Mouse (Mus musculus): ENCODE results near the gene Supt4a. TPM values are rescaled to one million over a fixed set of nuclear protein-coding genes. Genes with fewer than 3 reads are reported as not detected.

Gene Supt4a
- polyA plus RNA-seq, 1 experiment from 2014 or later: 180 TPM

- DNase-seq (ENCODE audit: low spot score) (no peak), ATAC-seq (replicated peaks; ENCODE audit: insufficient number of reproducible peaks, low FRiP score, low TSS enrichment, low read depth) (no peak)
- Histone ChIP-seq H3K9ac (replicated peaks; ENCODE audit: low read length) (no peak overlapping the region), H3K9me3 (replicated peaks; ENCODE audit: control insufficient read depth, low read length) (no peaks in the 10 kb centered on the region), H3K4me1 (ENCODE audit: control insufficient read depth, insufficient read depth, low read length) (no peaks in the 10 kb centered on the region), H3K4me3 (ENCODE audit: low read depth, low read length) (no peak overlapping the region), H3K27ac (replicated peaks; ENCODE audit: low read depth, low read length) (no peak overlapping the region), H3K27me3 (ENCODE audit: control insufficient read depth, insufficient read depth, low read length) (0 out of 2 replicates have a peak, but pooled peaks cover 2% of the 10 kb centered on the region), H3K36me3 (replicated peaks; ENCODE audit: control insufficient read depth, insufficient read depth, low read depth, low read length) (no peaks in the 10 kb centered on the region), H3K4me2 (ENCODE audit: low read depth, low read length) (no peak overlapping the region)
- 70% methylated on average over 5 of the region's 5 CpGs for WGBS
These were observed 17.3 kb downstream of the Supt4a start for GRCm38 (mm10) chr11:87754603-87755002.

GRCm38 (mm10) chr11:87755360-87756017 is 18.1 kb downstream of the Supt4a start:
- Histone ChIP-seq H3K27ac (replicated peaks; ENCODE audit: low read depth, low read length) (no peak overlapping the region), H3K4me1 (ENCODE audit: control insufficient read depth, insufficient read depth, low read length) (no peaks in the 10 kb centered on the region), H3K9ac (replicated peaks; ENCODE audit: low read length) (no peak overlapping the region), H3K4me3 (ENCODE audit: low read depth, low read length) (no peak overlapping the region), H3K9me3 (replicated peaks; ENCODE audit: control insufficient read depth, low read length) (no peaks in the 10 kb centered on the region), H3K4me2 (ENCODE audit: low read depth, low read length) (no peak overlapping the region), H3K27me3 (ENCODE audit: control insufficient read depth, insufficient read depth, low read length) (peaks cover 7% of the 10 kb centered on the region), H3K36me3 (replicated peaks; ENCODE audit: control insufficient read depth, insufficient read depth, low read depth, low read length) (no peaks in the 10 kb centered on the region)
- no peak for DNase-seq (ENCODE audit: low spot score)
- ATAC-seq (replicated peaks; ENCODE audit: insufficient number of reproducible peaks, low FRiP score, low TSS enrichment, low read depth): no peak
- 70% methylated on average over 17 of the region's 17 CpGs for WGBS

- Histone ChIP-seq H3K27ac (replicated peaks; ENCODE audit: low read depth, low read length) (no peak overlapping the region), H3K4me3 (ENCODE audit: low read depth, low read length) (0 out of 2 replicates have a peak overlapping the region, but pooled peaks have one; percentile 6)
- 91% methylated on average over 15 of the region's 15 CpGs for WGBS
These were observed 19.0 kb downstream of the Supt4a start for GRCm38 (mm10) chr11:87756251-87756820.

GRCm38 (mm10) chr11:87757001-87757954 is 19.9 kb downstream of the Supt4a start:
- Histone ChIP-seq H3K9ac (replicated peaks; ENCODE audit: low read length) (no peak overlapping the region), H3K27me3 (ENCODE audit: control insufficient read depth, insufficient read depth, low read length) (peaks cover 25% of the 10 kb centered on the region), H3K4me1 (ENCODE audit: control insufficient read depth, insufficient read depth, low read length) (no peaks in the 10 kb centered on the region), H3K4me3 (ENCODE audit: low read depth, low read length) (no peak overlapping the region), H3K9me3 (replicated peaks; ENCODE audit: control insufficient read depth, low read length) (no peaks in the 10 kb centered on the region), H3K4me2 (ENCODE audit: low read depth, low read length) (no peak overlapping the region), H3K36me3 (replicated peaks; ENCODE audit: control insufficient read depth, insufficient read depth, low read depth, low read length) (no peaks in the 10 kb centered on the region), H3K27ac (replicated peaks; ENCODE audit: low read depth, low read length) (no peak overlapping the region)
- WGBS: 89% methylated on average over 25 of the region's 25 CpGs
- DNase-seq (ENCODE audit: low spot score) (no peak), ATAC-seq (replicated peaks; ENCODE audit: insufficient number of reproducible peaks, low FRiP score, low TSS enrichment, low read depth) (no peak)

More at GRCm38 (mm10) chr11:87756251-87756820, 19.0 kb downstream of the Supt4a start:
- Histone ChIP-seq H3K36me3 (replicated peaks; ENCODE audit: control insufficient read depth, insufficient read depth, low read depth, low read length) (no peaks in the 10 kb centered on the region), H3K27me3 (ENCODE audit: control insufficient read depth, insufficient read depth, low read length) (peaks cover 15% of the 10 kb centered on the region), H3K9ac (replicated peaks; ENCODE audit: low read length) (no peak overlapping the region), H3K4me1 (ENCODE audit: control insufficient read depth, insufficient read depth, low read length) (no peaks in the 10 kb centered on the region), H3K9me3 (replicated peaks; ENCODE audit: control insufficient read depth, low read length) (no peaks in the 10 kb centered on the region), H3K4me2 (ENCODE audit: low read depth, low read length) (no peak overlapping the region)
- ATAC-seq (replicated peaks; ENCODE audit: insufficient number of reproducible peaks, low FRiP score, low TSS enrichment, low read depth) (no peak), DNase-seq (ENCODE audit: low spot score) (no peak)

GRCm38 (mm10) chr11:87758161-87758911 is 21.0 kb downstream of the Supt4a start:
- Histone ChIP-seq H3K27me3 (ENCODE audit: control insufficient read depth, insufficient read depth, low read length) (peaks cover 35% of the 10 kb centered on the region), H3K4me1 (ENCODE audit: control insufficient read depth, insufficient read depth, low read length) (no peaks in the 10 kb centered on the region), H3K27ac (replicated peaks; ENCODE audit: low read depth, low read length) (no peak overlapping the region), H3K9me3 (replicated peaks; ENCODE audit: control insufficient read depth, low read length) (no peaks in the 10 kb centered on the region), H3K4me3 (ENCODE audit: low read depth, low read length) (no peak overlapping the region), H3K9ac (replicated peaks; ENCODE audit: low read length) (no peak overlapping the region), H3K36me3 (replicated peaks; ENCODE audit: control insufficient read depth, insufficient read depth, low read depth, low read length) (no peaks in the 10 kb centered on the region), H3K4me2 (ENCODE audit: low read depth, low read length) (no peak overlapping the region)
- WGBS: 85% methylated on average over 7 of the region's 7 CpGs
- ATAC-seq (replicated peaks; ENCODE audit: insufficient number of reproducible peaks, low FRiP score, low TSS enrichment, low read depth): no peak
- no peak for DNase-seq (ENCODE audit: low spot score)

GRCm38 (mm10) chr11:87758957-87759608 is 21.7 kb downstream of the Supt4a start:
- Histone ChIP-seq H3K4me1 (ENCODE audit: control insufficient read depth, insufficient read depth, low read length) (peaks cover 2% of the 10 kb centered on the region; the same call in 1 of the 2 replicates), H3K4me3 (ENCODE audit: low read depth, low read length) (no peak overlapping the region), H3K9me3 (replicated peaks; ENCODE audit: control insufficient read depth, low read length) (no peaks in the 10 kb centered on the region), H3K4me2 (ENCODE audit: low read depth, low read length) (no peak overlapping the region), H3K36me3 (replicated peaks; ENCODE audit: control insufficient read depth, insufficient read depth, low read depth, low read length) (no peaks in the 10 kb centered on the region), H3K27me3 (ENCODE audit: control insufficient read depth, insufficient read depth, low read length) (peaks cover 42% of the 10 kb centered on the region), H3K9ac (replicated peaks; ENCODE audit: low read length) (no peak overlapping the region), H3K27ac (replicated peaks; ENCODE audit: low read depth, low read length) (no peak overlapping the region)
- 69% methylated on average over 4 of the region's 4 CpGs for WGBS
- ATAC-seq (replicated peaks; ENCODE audit: insufficient number of reproducible peaks, low FRiP score, low TSS enrichment, low read depth): no peak
- no peak for DNase-seq (ENCODE audit: low spot score)

- Histone ChIP-seq H3K27ac (replicated peaks; ENCODE audit: low read depth, low read length) (no peak overlapping the region), H3K9ac (replicated peaks; ENCODE audit: low read length) (no peak overlapping the region), H3K27me3 (ENCODE audit: control insufficient read depth, insufficient read depth, low read length) (peaks cover 47% of the 10 kb centered on the region), H3K36me3 (replicated peaks; ENCODE audit: control insufficient read depth, insufficient read depth, low read depth, low read length) (no peaks in the 10 kb centered on the region), H3K4me2 (ENCODE audit: low read depth, low read length) (no peak overlapping the region), H3K4me3 (ENCODE audit: low read depth, low read length) (no peak overlapping the region), H3K9me3 (replicated peaks; ENCODE audit: control insufficient read depth, low read length) (no peaks in the 10 kb centered on the region), H3K4me1 (ENCODE audit: control insufficient read depth, insufficient read depth, low read length) (peaks cover 2% of the 10 kb centered on the region)
- DNase-seq (ENCODE audit: low spot score): no peak
- WGBS: 2% methylated on average over 3 of the region's 3 CpGs
- no peak for ATAC-seq (replicated peaks; ENCODE audit: insufficient number of reproducible peaks, low FRiP score, low TSS enrichment, low read depth)
These were observed 22.3 kb downstream of the Supt4a start for GRCm38 (mm10) chr11:87759609-87760005.

Measured in embryonic facial prominence, embryonic 11.5 days (tissue).